Mouse (Mus musculus) small intestine, adult 2 months (tissue): ENCODE results near the gene Gm12248.
A peak's percentile ranks its signal among the peaks of the same experiment; 100 is the strongest.

Experiments used
- CTCF ChIP-seq: fragments of 200-500 bp; IDR thresholded peaks from 2 replicates; pipeline ENCODE4 v1.5.1; 2012; ENCODE audit warnings: low read depth, mild to moderate bottlenecking, control low read depth, inconsistent platforms, low read length, moderate library complexity, mixed read lengths; ENCODE audit not compliant: insufficient replicate concordance, insufficient read length; ENCODE audit errors: extremely low read depth
- POLR2A ChIP-seq: fragments of 200-500 bp; IDR thresholded peaks from 2 replicates; pipeline ENCODE4 v1.6.1; 2012; ENCODE audit warnings: low read depth, mild to moderate bottlenecking, control low read depth, inconsistent platforms, low read length, moderate library complexity

GRCm38 (mm10) chr11:58093021-58093528 is at the start of gene Gm12248:
- TF ChIP-seq POLR2A (peak; percentile 45; the same call in 1 of the 2 replicates), CTCF (no peak)
